Mouse (Mus musculus): ENCODE results near the gene Tmem260.

DNA sequence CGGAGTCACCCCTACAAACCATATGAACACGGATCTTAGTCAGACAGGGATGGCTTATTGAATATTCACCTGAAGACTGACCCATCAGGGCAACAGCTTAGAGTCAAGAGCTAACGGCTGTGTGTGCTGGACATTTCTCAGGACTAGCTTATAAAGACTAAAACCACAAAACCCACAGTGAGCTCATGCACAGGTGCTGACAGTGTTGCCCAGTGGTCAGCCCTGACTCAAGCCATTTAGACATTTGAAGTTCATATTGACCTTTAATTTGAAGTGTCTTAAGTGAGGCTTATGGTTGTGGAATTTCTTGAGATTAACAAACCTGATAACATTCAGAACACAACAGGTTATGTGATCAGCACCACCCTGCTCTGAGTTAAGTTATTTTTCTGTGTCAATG is 100.1 kb downstream of the Tmem260 start:
- no peak for TF ChIP-seq CTCF (IDR thresholded peaks at IDR 0.05; ENCODE audit: control insufficient read depth, insufficient read depth, insufficient replicate concordance, low read depth, low read length)
- TF ChIP-seq POLR2A (IDR thresholded peaks at IDR 0.05; ENCODE audit: control insufficient read depth, low read depth, low read length): no peak
